Mouse (Mus musculus) 416B (cell line): ENCODE data around the gene Bcl9l.
A peak's percentile ranks its signal among the peaks of the same experiment; 100 is the strongest.

Source experiments
- DNase-seq: peaks from one replicate; pipeline ENCODE4 v3.0.0; 2011; ENCODE audit warnings: low read depth

Bcl9l gene

GRCm38 (mm10) chr9:44511935-44512716, 29.5 kb downstream of the Bcl9l start:
- peak; percentile 39 for DNase-seq

GRCm38 (mm10) chr9:44512717-44513003, 30.0 kb downstream of the Bcl9l start:
- no peak for DNase-seq

- DNase-seq = no peak
These were observed 30.5 kb downstream of the Bcl9l start for GRCm38 (mm10) chr9:44513121-44513520.

GRCm38 (mm10) chr9:44513610-44514009, 31.0 kb downstream of the Bcl9l start:
- DNase-seq = no peak

GRCm38 (mm10) chr9:44514147-44514546, 31.5 kb downstream of the Bcl9l start:
- no peak for DNase-seq

GRCm38 (mm10) chr9:44515131-44515751, 32.6 kb downstream of the Bcl9l start:
- peak; percentile 90 for DNase-seq

GRCm38 (mm10) chr9:44515891-44516290, 33.3 kb downstream of the Bcl9l start:
- DNase-seq = no peak

GRCm38 (mm10) chr9:44517368-44517767, 34.7 kb downstream of the Bcl9l start:
- DNase-seq = peak; percentile 70

- no peak for DNase-seq
These were observed 35.4 kb downstream of the Bcl9l start for GRCm38 (mm10) chr9:44518068-44518467.

- no peak for DNase-seq
These were observed 39.3 kb downstream of the Bcl9l start for GRCm38 (mm10) chr9:44521927-44522326.

- no peak for DNase-seq
These were observed 41.1 kb downstream of the Bcl9l start for GRCm38 (mm10) chr9:44523686-44524085.

- no peak for DNase-seq
These were observed 41.7 kb downstream of the Bcl9l start for GRCm38 (mm10) chr9:44524235-44524826.

- no peak for DNase-seq
These were observed 42.4 kb downstream of the Bcl9l start for GRCm38 (mm10) chr9:44525001-44525400.

- DNase-seq = no peak
These were observed 43.0 kb downstream of the Bcl9l start for GRCm38 (mm10) chr9:44525589-44525988.

GRCm38 (mm10) chr9:44526337-44527112, 43.9 kb downstream of the Bcl9l start:
- DNase-seq = no peak

- peak; percentile 93 for DNase-seq
These were observed 45.7 kb downstream of the Bcl9l start for GRCm38 (mm10) chr9:44528340-44528739.

GRCm38 (mm10) chr9:44532991-44533580, 50.5 kb downstream of the Bcl9l start:
- DNase-seq = no peak

GRCm38 (mm10) chr9:44537625-44538301, 55.1 kb downstream of the Bcl9l start:
- DNase-seq = peak; percentile 98

- no peak for DNase-seq
These were observed 57.3 kb downstream of the Bcl9l start for GRCm38 (mm10) chr9:44539816-44540421.

- peak; percentile 57 for DNase-seq
These were observed 58.1 kb downstream of the Bcl9l start for GRCm38 (mm10) chr9:44540676-44541075.

- no peak for DNase-seq
These were observed 59.7 kb downstream of the Bcl9l start for GRCm38 (mm10) chr9:44542364-44542763.
